Mouse (Mus musculus) neural tube, embryonic 14.5 days (tissue): ENCODE measurements around the gene Tmco5. TPM values are rescaled to one million over a fixed set of nuclear protein-coding genes. Genes with fewer than 3 reads are reported as not detected.
A peak's percentile ranks its signal among the peaks of the same experiment; 100 is the strongest.

Experiments
- ATAC-seq: fragments of 200-750 bp; cut with Nextera tagmentation; 2 replicates; pipeline ENCODE4 v1.8.0; 2017; ENCODE audit warnings: low read depth, mild to moderate bottlenecking, moderate TSS enrichment, moderate library complexity
- H3K27ac ChIP-seq: fragments of 300-500 bp; sonication (generic); 2 replicates; pipeline ENCODE4 v1.5.1; 2014; ENCODE audit warnings: low read depth, mild to moderate bottlenecking, control low read depth, low read length, moderate library complexity, mixed read lengths
- H3K27me3 ChIP-seq: fragments of 300-500 bp; sonication (generic); 2 replicates; pipeline ENCODE4 v1.6.1; 2014; ENCODE audit warnings: low read length; ENCODE audit not compliant: control insufficient read depth, insufficient read depth
- H3K36me3 ChIP-seq: fragments of 300-500 bp; sonication (generic); 2 replicates; pipeline ENCODE4 v1.6.1; 2014; ENCODE audit warnings: low read length, mixed read lengths; ENCODE audit not compliant: control insufficient read depth, insufficient read depth
- H3K4me1 ChIP-seq: fragments of 300-500 bp; sonication (generic); 2 replicates; pipeline ENCODE4 v1.6.1; 2014; ENCODE audit warnings: low read length; ENCODE audit not compliant: control insufficient read depth, insufficient read depth
- H3K4me2 ChIP-seq: fragments of 300-500 bp; sonication (generic); 2 replicates; pipeline ENCODE4 v1.6.1; 2014; ENCODE audit warnings: mild to moderate bottlenecking, low read depth, low read length, control low read depth
- H3K4me3 ChIP-seq: fragments of 300-500 bp; sonication (generic); 2 replicates; pipeline ENCODE4 v1.5.1; 2014; ENCODE audit warnings: low read depth, low read length, control low read depth, mixed read lengths
- H3K9ac ChIP-seq: fragments of 300-500 bp; sonication (generic); replicated peaks from 2 replicates; pipeline ENCODE4 v1.6.1; 2014; ENCODE audit warnings: low read depth, mild to moderate bottlenecking, control low read depth, low read length, mixed read lengths
- H3K9me3 ChIP-seq: fragments of 300-500 bp; sonication (generic); 2 replicates; pipeline ENCODE4 v1.6.1; 2016; ENCODE audit warnings: low read length; ENCODE audit not compliant: control insufficient read depth
- WGBS: fragments of 180-500 bp; shearing (Covaris S2); extraction: QIAGEN DNeasy Blood & Tissue Kit; methylation state at CpG from one replicate; pipeline ENCODE4 v1.1.7; 2014; 5-methylcytosine and 5-hydroxymethylcytosine counted together
- polyA plus RNA-seq: library from polyadenylated mRNA; unstranded; fragments of >200 nt; fragmentation: Nextera tagmentation; extraction: Ambion mirVana; gene quantifications from 2 replicates; pipeline ENCODE4 v1.2.1, GENCODE M21; 2014

The Tmco5 gene
- polyA plus RNA-seq, 1 experiment from 2014 or later: not detected

- Histone ChIP-seq H3K36me3 (no peaks in the 10 kb centered on the region), H3K9me3 (no peaks in the 10 kb centered on the region), H3K9ac (no peak overlapping the region), H3K4me2 (no peak overlapping the region), H3K27ac (no peak overlapping the region), H3K4me1 (no peaks in the 10 kb centered on the region), H3K27me3 (no peaks in the 10 kb centered on the region), H3K4me3 (no peak overlapping the region)
- 89% methylated on average over 3 of the region's 3 CpGs for WGBS
- ATAC-seq: no peak
These were observed 1.2 kb downstream of the Tmco5 start for GRCm38 (mm10) chr2:116879730-116880129.

GRCm38 (mm10) chr2:116893316-116893987, 15.0 kb downstream of the Tmco5 start:
- no peak overlapping the region for H3K4me3 ChIP-seq
- H3K4me2 ChIP-seq: peak overlapping the region; percentile 62
- H3K4me1 ChIP-seq: no peaks in the 10 kb centered on the region
- no peak overlapping the region for H3K9ac ChIP-seq
- 32% methylated on average over 13 of the region's 14 CpGs for WGBS
- no peak overlapping the region for H3K27ac ChIP-seq
- no peaks in the 10 kb centered on the region for H3K36me3 ChIP-seq
- H3K9me3 ChIP-seq: no peaks in the 10 kb centered on the region
- peak; percentile 44; the same call in 1 of the 2 replicates for ATAC-seq
- H3K27me3 ChIP-seq: no peaks in the 10 kb centered on the region

DNA sequence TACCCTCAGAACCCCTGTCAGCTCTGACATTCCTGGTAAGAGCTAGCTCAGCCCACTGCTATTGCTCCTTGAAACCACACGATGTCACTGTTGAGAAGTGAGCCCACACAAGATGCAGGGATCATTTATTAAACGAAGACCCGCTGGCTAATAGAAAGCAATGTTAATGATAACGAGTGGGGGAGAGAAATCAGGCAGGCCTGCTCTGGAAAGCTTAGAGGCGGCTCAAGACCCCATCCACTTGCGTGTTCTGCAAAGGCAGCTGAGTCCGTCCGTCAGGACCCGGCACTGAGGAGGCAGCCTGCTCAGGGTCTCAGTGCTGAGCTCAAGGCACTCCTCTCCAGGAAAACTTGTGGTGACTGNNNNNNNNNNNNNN, 15.5 kb downstream of the Tmco5 start:
- no peaks in the 10 kb centered on the region for H3K27me3 ChIP-seq
- no peaks in the 10 kb centered on the region for H3K36me3 ChIP-seq
- H3K4me1 ChIP-seq: no peaks in the 10 kb centered on the region
- no peak overlapping the region for H3K27ac ChIP-seq
- peak; percentile 88 for ATAC-seq
- peak overlapping the region; percentile 62 for H3K4me2 ChIP-seq
- H3K9me3 ChIP-seq: no peaks in the 10 kb centered on the region
- H3K4me3 ChIP-seq: peak overlapping the region; percentile 23; the same call in 1 of the 2 replicates
- H3K9ac ChIP-seq: 0 out of 2 replicates have a peak overlapping the region, but pooled peaks have one; percentile 39
- 0% methylated on average over 9 of the region's 9 CpGs for WGBS

GRCm38 (mm10) chr2:116899615-116900272, 21.3 kb downstream of the Tmco5 start:
- no peaks in the 10 kb centered on the region for H3K27me3 ChIP-seq
- WGBS: 17% methylated on average over 19 of the region's 19 CpGs
- ATAC-seq: peak; percentile 77

GRCm38 (mm10) chr2:116900273-116900843, 21.9 kb downstream of the Tmco5 start:
- H3K4me2 ChIP-seq: peak overlapping the region; percentile 64
- 34% methylated on average over 10 of the region's 10 CpGs for WGBS
- H3K9me3 ChIP-seq: no peaks in the 10 kb centered on the region
- no peak overlapping the region for H3K27ac ChIP-seq
- peak; percentile 74 for ATAC-seq
- H3K36me3 ChIP-seq: no peaks in the 10 kb centered on the region
- H3K4me3 ChIP-seq: peak overlapping the region; percentile 30
- peak overlapping the region; percentile 54 for H3K9ac ChIP-seq
- H3K27me3 ChIP-seq: no peaks in the 10 kb centered on the region
- no peaks in the 10 kb centered on the region for H3K4me1 ChIP-seq

More at GRCm38 (mm10) chr2:116899615-116900272, 21.3 kb downstream of the Tmco5 start:
- H3K4me2 ChIP-seq: peak overlapping the region; percentile 64
- peak overlapping the region; percentile 54 for H3K9ac ChIP-seq
- peak overlapping the region; percentile 30 for H3K4me3 ChIP-seq
- H3K27ac ChIP-seq: no peak overlapping the region
- no peaks in the 10 kb centered on the region for H3K9me3 ChIP-seq
- H3K4me1 ChIP-seq: no peaks in the 10 kb centered on the region
- H3K36me3 ChIP-seq: no peaks in the 10 kb centered on the region

GRCm38 (mm10) chr2:116908268-116908667, 29.8 kb downstream of the Tmco5 start:
- Histone ChIP-seq H3K4me2 (no peak overlapping the region), H3K27me3 (no peaks in the 10 kb centered on the region), H3K4me3 (no peak overlapping the region), H3K27ac (no peak overlapping the region), H3K9me3 (no peaks in the 10 kb centered on the region), H3K4me1 (no peaks in the 10 kb centered on the region), H3K36me3 (no peaks in the 10 kb centered on the region), H3K9ac (no peak overlapping the region)
- 80% methylated on average over 8 of the region's 8 CpGs for WGBS
- ATAC-seq: no peak

DNA sequence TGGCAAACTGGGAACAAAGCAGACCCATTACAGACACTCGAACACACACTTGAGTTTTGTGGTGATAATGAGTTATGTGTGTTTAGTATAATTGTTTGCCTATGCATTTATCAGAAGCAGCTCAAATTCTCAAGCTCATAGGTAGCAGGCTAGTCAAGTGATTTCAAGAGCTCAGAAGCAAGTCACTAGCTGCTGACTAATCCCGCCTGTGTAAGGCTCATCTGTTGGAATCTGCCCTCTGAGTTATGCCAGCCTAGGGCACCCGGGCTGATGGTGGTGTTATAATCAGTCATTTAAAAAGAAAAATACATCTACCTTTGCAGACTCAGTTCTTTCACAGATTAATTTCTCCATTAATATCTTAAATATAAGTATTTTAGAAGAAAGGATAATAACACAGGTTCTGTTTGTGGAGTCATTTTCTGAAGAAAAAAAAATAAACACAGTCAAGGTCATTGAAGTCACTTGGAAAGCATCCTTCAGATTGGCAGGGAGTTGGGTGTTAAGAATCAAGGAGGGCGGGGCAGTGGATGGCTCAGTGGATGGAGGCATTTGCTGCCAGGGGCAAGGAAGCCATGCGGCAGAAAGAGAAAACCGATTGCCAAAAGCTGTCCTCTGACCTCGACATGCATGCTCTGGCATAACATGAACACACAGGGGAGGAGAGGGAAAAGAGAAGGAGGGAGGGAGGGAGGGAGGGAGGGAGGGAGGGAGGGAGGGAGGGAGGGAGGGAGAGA, 34.0 kb downstream of the Tmco5 start:
- H3K4me1 ChIP-seq: no peaks in the 10 kb centered on the region
- H3K9me3 ChIP-seq: no peaks in the 10 kb centered on the region
- no peak overlapping the region for H3K27ac ChIP-seq
- 89% methylated on average over 5 of the region's 7 CpGs for WGBS
- H3K4me2 ChIP-seq: no peak overlapping the region
- no peak overlapping the region for H3K4me3 ChIP-seq
- ATAC-seq: no peak
- no peak overlapping the region for H3K9ac ChIP-seq
- H3K27me3 ChIP-seq: no peaks in the 10 kb centered on the region
- no peaks in the 10 kb centered on the region for H3K36me3 ChIP-seq

- Histone ChIP-seq H3K27ac (no peak overlapping the region), H3K36me3 (no peaks in the 10 kb centered on the region), H3K9me3 (no peaks in the 10 kb centered on the region), H3K27me3 (no peaks in the 10 kb centered on the region), H3K4me1 (no peaks in the 10 kb centered on the region), H3K4me2 (no peak overlapping the region), H3K9ac (no peak overlapping the region), H3K4me3 (no peak overlapping the region)
- ATAC-seq: no peak
- WGBS: 86% methylated on average over 20 of the region's 20 CpGs
These were observed 35.4 kb downstream of the Tmco5 start for GRCm38 (mm10) chr2:116913677-116914405.
